Mouse (Mus musculus): ENCODE results near the gene Gm3285.

DNA sequence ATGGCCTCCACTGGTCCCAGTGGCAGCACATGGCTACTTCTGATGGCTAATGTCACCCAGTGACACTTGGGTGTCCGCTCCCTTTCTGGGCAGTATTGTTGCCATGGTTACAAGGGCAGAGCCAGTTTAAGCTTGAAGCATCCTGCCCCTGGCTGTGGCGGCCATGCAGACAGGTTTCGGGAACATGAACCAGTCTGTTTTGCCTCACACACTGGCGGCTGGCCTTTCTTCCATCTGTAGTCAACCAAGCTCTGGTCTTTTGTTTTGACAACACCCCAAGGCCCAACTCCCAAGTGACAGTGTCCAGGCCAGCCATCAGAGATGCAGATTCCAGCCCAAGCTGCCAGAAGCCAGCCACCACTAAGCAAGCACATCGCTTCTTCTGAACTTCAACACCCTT is 33.8 kb downstream of the Gm3285 start:
- TF ChIP-seq CTCF (IDR thresholded peaks at IDR 0.05; ENCODE audit: borderline replicate concordance, insufficient read depth, low read length): no peak
- no peak for TF ChIP-seq POLR2A (IDR thresholded peaks at IDR 0.05; ENCODE audit: low read depth, low read length)

Measured in embryonic fibroblast, embryonic 13.5 days (primary cell).